Mouse (Mus musculus): ENCODE results near the gene Best2. TPM values are rescaled to one million over a fixed set of nuclear protein-coding genes. Genes with fewer than 3 reads are reported as not detected.

Gene Best2
- polyA plus RNA-seq, 1 experiment from 2014 or later, result not detected

GRCm38 (mm10) chr8:84979599-84980421 is 34.5 kb downstream of the Best2 start:
- peak overlapping the region; percentile 35 for H3K9ac ChIP-seq
- 0 out of 2 replicates have a peak, but pooled peaks cover 6% of the 10 kb centered on the region for H3K36me3 ChIP-seq (replicated peaks; ENCODE audit: control insufficient read depth, insufficient read depth)
- peak; percentile 86 for DNase-seq (ENCODE audit: low spot score)
- under 1% methylated on average over 41 of the region's 42 CpGs for WGBS
- H3K27me3 ChIP-seq (ENCODE audit: control insufficient read depth, insufficient read depth, low read length), result peaks cover 16% of the 10 kb centered on the region
- peak overlapping the region; percentile 50 for H3K4me3 ChIP-seq (replicated peaks; ENCODE audit: low read length)
- peaks cover 48% of the 10 kb centered on the region for H3K4me1 ChIP-seq (replicated peaks; ENCODE audit: control insufficient read depth, insufficient read depth, low read length)
- no peak overlapping the region for H3K27ac ChIP-seq
- peak overlapping the region; percentile 97 for H3K4me2 ChIP-seq (replicated peaks)
- no peaks in the 10 kb centered on the region for H3K9me3 ChIP-seq (ENCODE audit: control insufficient read depth, low read length)
- peak; percentile 37 for ATAC-seq (ENCODE audit: low FRiP score)

GRCm38 (mm10) chr8:84978248-84978940 is 35.9 kb downstream of the Best2 start, which contains the start of gene Junb:
Gene Junb (minus strand): TSS chr8:84978718.
- Histone ChIP-seq H3K4me1 (replicated peaks; ENCODE audit: control insufficient read depth, insufficient read depth, low read length) (peaks cover 45% of the 10 kb centered on the region), H3K9me3 (ENCODE audit: control insufficient read depth, low read length) (no peaks in the 10 kb centered on the region), H3K36me3 (replicated peaks; ENCODE audit: control insufficient read depth, insufficient read depth) (peaks cover 19% of the 10 kb centered on the region), H3K4me3 (replicated peaks; ENCODE audit: low read length) (peak within 1 kb of the TSS; percentile 50), H3K9ac (peak within 1 kb of the TSS; percentile 60), H3K4me2 (replicated peaks) (peak within 1 kb of the TSS; percentile 97), H3K27ac (peak within 1 kb of the TSS; percentile 48; the same call in 1 of the 2 replicates), H3K27me3 (ENCODE audit: control insufficient read depth, insufficient read depth, low read length) (peaks cover 6% of the 10 kb centered on the region)
- DNase-seq (ENCODE audit: low spot score) (peak; percentile 78), ATAC-seq (ENCODE audit: low FRiP score) (peak; percentile 45)
- WGBS, result under 1% methylated on average over 63 of the region's 63 CpGs

GRCm38 (mm10) chr8:84977435-84978247 is 36.7 kb downstream of the Best2 start:
- Histone ChIP-seq H3K4me1 (replicated peaks; ENCODE audit: control insufficient read depth, insufficient read depth, low read length) (peaks cover 45% of the 10 kb centered on the region), H3K9me3 (ENCODE audit: control insufficient read depth, low read length) (no peaks in the 10 kb centered on the region), H3K4me2 (replicated peaks) (peak overlapping the region; percentile 97), H3K4me3 (replicated peaks; ENCODE audit: low read length) (peak overlapping the region; percentile 50), H3K27me3 (ENCODE audit: control insufficient read depth, insufficient read depth, low read length) (peaks cover 6% of the 10 kb centered on the region), H3K27ac (no peak overlapping the region; the same call in 1 of the 2 replicates), H3K9ac (peak overlapping the region; percentile 60), H3K36me3 (replicated peaks; ENCODE audit: control insufficient read depth, insufficient read depth) (peaks cover 25% of the 10 kb centered on the region)
- no peak for ATAC-seq (ENCODE audit: low FRiP score)
- 1% methylated on average over 58 of the region's 70 CpGs for WGBS
- DNase-seq (ENCODE audit: low spot score), result no peak

GRCm38 (mm10) chr8:84976763-84977434 is 37.4 kb downstream of the Best2 start:
- 2% methylated on average over 25 of the region's 25 CpGs for WGBS
- peaks cover 45% of the 10 kb centered on the region for H3K4me1 ChIP-seq (replicated peaks; ENCODE audit: control insufficient read depth, insufficient read depth, low read length)
- H3K27ac ChIP-seq, result no peak overlapping the region
- peak overlapping the region; percentile 60 for H3K9ac ChIP-seq
- DNase-seq (ENCODE audit: low spot score), result no peak
- peaks cover 6% of the 10 kb centered on the region for H3K27me3 ChIP-seq (ENCODE audit: control insufficient read depth, insufficient read depth, low read length)
- H3K4me3 ChIP-seq (replicated peaks; ENCODE audit: low read length), result peak overlapping the region; percentile 50
- peaks cover 33% of the 10 kb centered on the region for H3K36me3 ChIP-seq (replicated peaks; ENCODE audit: control insufficient read depth, insufficient read depth)
- peak overlapping the region; percentile 97 for H3K4me2 ChIP-seq (replicated peaks)
- no peak for ATAC-seq (ENCODE audit: low FRiP score)
- H3K9me3 ChIP-seq (ENCODE audit: control insufficient read depth, low read length), result no peaks in the 10 kb centered on the region

- Histone ChIP-seq H3K27ac (peak overlapping the region; percentile 9; the same call in 1 of the 2 replicates), H3K36me3 (replicated peaks; ENCODE audit: control insufficient read depth, insufficient read depth) (peaks cover 40% of the 10 kb centered on the region), H3K4me3 (replicated peaks; ENCODE audit: low read length) (peak overlapping the region; percentile 50), H3K27me3 (ENCODE audit: control insufficient read depth, insufficient read depth, low read length) (peaks cover 6% of the 10 kb centered on the region), H3K4me2 (replicated peaks) (peak overlapping the region; percentile 97), H3K4me1 (replicated peaks; ENCODE audit: control insufficient read depth, insufficient read depth, low read length) (peaks cover 44% of the 10 kb centered on the region), H3K9me3 (ENCODE audit: control insufficient read depth, low read length) (no peaks in the 10 kb centered on the region), H3K9ac (peak overlapping the region; percentile 60)
- peak; percentile 92 for DNase-seq (ENCODE audit: low spot score)
- under 1% methylated on average over 60 of the region's 61 CpGs for WGBS
- peak; percentile 77 for ATAC-seq (ENCODE audit: low FRiP score)
Measured at GRCm38 (mm10) chr8:84976031-84976762, 38.1 kb downstream of the Best2 start.

GRCm38 (mm10) chr8:84975434-84975833 is 38.9 kb downstream of the Best2 start:
- ATAC-seq (ENCODE audit: low FRiP score) (no peak), DNase-seq (ENCODE audit: low spot score) (no peak)
- H3K4me1 ChIP-seq (replicated peaks; ENCODE audit: control insufficient read depth, insufficient read depth, low read length), result peaks cover 44% of the 10 kb centered on the region
- H3K27me3 ChIP-seq (ENCODE audit: control insufficient read depth, insufficient read depth, low read length), result peaks cover 6% of the 10 kb centered on the region
- peaks cover 47% of the 10 kb centered on the region for H3K36me3 ChIP-seq (replicated peaks; ENCODE audit: control insufficient read depth, insufficient read depth)
- H3K4me3 ChIP-seq (replicated peaks; ENCODE audit: low read length), result no peak overlapping the region; the same call in 1 of the 2 replicates
- no peak overlapping the region for H3K27ac ChIP-seq
- no peak overlapping the region for H3K9ac ChIP-seq
- WGBS, result 37% methylated on average over 7 of the region's 7 CpGs
- H3K9me3 ChIP-seq (ENCODE audit: control insufficient read depth, low read length), result no peaks in the 10 kb centered on the region
- peak overlapping the region; percentile 97 for H3K4me2 ChIP-seq (replicated peaks)

GRCm38 (mm10) chr8:84974543-84975142 is 39.7 kb downstream of the Best2 start:
- H3K27me3 ChIP-seq (ENCODE audit: control insufficient read depth, insufficient read depth, low read length), result peaks cover 6% of the 10 kb centered on the region
- H3K36me3 ChIP-seq (replicated peaks; ENCODE audit: control insufficient read depth, insufficient read depth), result peaks cover 47% of the 10 kb centered on the region
- no peak overlapping the region for H3K4me3 ChIP-seq (replicated peaks; ENCODE audit: low read length)
- no peaks in the 10 kb centered on the region for H3K9me3 ChIP-seq (ENCODE audit: control insufficient read depth, low read length)
- 85% methylated on average over 8 of the region's 8 CpGs for WGBS
- DNase-seq (ENCODE audit: low spot score), result no peak
- no peak overlapping the region for H3K9ac ChIP-seq
- no peak for ATAC-seq (ENCODE audit: low FRiP score)
- peaks cover 38% of the 10 kb centered on the region for H3K4me1 ChIP-seq (replicated peaks; ENCODE audit: control insufficient read depth, insufficient read depth, low read length)
- H3K27ac ChIP-seq, result no peak overlapping the region
- no peak overlapping the region for H3K4me2 ChIP-seq (replicated peaks)
